Mouse (Mus musculus): ENCODE data around the gene Tdrd1. TPM values are rescaled to one million over a fixed set of nuclear protein-coding genes. Genes with fewer than 3 reads are reported as not detected.
"Not testable (repeated sequence)": the region's sequence is repeated elsewhere in the genome, so short reads cannot be mapped to it uniquely, and the experiment has no call there.

Tdrd1 gene
- total RNA-seq (2015; ENCODE audit: low replicate concordance) (not detected in 2 replicates), total RNA-seq (2017; ENCODE audit: low replicate concordance) (not detected in 2 replicates)

DNA sequence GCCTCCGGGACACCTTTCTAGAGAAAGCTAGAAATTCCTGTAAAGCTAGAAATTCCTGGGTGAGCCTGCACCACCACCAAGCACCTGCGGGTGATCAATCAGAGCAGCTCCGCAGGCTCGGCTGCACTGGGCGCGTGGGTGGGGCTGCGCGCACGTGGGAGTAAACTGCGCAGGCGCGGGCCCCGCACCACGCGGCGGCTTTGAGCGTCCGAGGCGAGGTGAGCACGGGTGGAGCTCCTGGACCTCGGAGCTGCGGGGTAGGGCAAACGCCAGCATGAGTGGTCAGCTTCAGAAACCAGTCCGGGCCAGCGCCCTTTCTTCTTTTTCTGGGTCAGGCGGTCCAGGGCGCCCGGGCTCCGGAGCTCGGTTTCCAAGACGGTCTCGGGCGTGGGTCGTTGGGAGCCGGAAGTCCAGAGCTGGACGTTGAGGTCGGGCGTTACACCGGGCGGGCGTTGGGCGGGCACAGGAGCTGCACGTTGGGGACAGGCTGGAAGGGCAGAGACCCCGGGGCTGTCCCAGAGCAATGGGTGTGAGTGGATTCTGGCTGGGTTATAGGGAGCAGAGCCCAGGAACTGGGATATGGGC, at the start of gene Tdrd1:
Gene Tdrd1 (plus strand): TSS at position 163 of the 585 bp plus-strand sequence.
- no peak for ATAC-seq (replicated peaks; ENCODE audit: low FRiP score, poor library complexity, severe bottlenecking)

DNA sequence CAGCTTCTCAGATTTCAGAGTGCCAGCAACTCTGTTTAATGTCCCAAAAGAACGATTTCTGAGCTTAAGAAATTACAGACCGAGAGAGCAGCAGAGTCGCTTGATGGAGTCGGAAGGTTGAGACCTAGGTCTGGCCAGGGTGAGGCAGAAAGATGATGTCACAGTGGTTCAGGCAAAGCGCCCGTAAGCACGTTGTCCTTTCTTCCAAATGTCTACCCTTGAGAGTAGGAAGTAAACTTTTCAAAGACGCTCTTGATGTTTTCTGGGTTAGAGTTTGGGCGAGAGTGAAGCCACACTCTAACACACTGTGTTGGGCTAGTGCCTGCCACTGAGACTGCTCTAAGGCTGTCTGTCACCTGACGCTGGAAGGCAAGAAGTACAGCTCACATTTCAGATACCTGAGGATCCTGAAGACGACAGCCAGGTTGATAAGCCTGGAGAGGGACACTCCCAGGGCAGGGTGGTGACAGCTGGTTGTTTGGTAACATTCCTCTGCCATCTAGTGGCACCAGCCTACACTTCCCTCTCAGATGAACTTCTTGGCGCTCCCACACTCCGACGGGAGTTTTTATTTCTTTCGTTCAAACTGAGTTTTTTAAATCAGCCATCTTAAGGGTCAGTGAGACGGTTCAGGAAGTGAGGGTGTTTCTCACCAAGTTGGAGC, 49.2 kb upstream of the Tdrd1 start:
- ATAC-seq (replicated peaks; ENCODE audit: low FRiP score, poor library complexity, severe bottlenecking) = no peak

DNA sequence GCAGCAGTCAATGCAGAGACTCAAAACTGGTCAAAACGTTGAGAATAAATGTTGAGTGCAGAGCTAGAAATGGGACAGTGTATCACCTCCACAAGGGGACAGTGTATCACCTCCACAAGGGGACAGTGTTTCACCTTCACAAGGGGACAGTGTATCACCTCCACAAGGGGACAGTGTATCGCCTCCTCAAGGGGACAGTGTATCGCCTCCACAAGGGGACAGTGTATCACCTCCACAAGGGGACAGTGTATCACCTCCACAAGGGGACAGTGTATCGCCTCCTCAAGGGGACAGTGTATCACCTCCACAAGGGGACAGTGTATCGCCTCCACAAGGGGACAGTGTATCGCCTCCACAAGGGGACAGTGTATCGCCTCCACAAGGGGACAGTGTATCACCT, 47.5 kb upstream of the Tdrd1 start:
- ATAC-seq (replicated peaks; ENCODE audit: low FRiP score, poor library complexity, severe bottlenecking) = not testable (repeated sequence)

DNA sequence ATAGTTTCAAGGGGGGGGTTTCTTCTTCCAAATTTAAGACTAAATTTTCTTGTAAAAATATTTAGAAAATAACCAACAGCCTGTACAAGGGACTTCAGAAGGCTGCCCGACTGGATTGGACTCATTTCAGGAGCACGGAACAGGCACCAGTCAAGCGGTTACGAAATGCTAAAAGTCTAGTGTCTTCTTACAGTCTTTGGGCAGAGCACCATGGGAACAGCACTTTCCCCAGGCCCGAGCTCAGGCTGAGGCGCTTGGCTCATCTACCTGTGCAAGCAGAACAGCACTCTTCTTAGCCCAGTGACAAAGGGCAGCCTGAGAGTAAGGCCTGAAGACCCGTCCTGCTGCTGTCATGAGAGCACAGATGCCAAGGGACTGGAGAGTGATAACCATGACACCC, 38.1 kb upstream of the Tdrd1 start:
- ATAC-seq (replicated peaks; ENCODE audit: low FRiP score, poor library complexity, severe bottlenecking) = no peak

DNA sequence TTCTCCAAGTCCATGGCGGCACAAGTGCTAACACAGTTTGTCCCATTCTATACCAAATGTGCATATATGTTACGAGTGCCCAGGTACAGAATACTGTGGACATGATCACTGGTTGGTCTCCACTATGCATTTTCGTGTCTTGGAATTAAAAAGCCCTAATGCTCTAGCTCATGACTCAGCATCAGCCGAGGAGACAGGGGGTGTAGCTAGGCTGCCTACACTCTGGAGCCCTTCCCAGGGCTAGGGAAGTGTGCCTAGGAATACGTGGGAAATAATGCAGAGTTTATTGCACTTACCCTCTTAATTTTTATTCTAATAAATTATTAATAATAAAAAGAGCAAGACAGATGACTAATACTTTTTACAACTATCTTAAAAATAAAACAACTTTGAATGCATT, 37.1 kb upstream of the Tdrd1 start:
- ATAC-seq (replicated peaks; ENCODE audit: low FRiP score, poor library complexity, severe bottlenecking) = no peak

DNA sequence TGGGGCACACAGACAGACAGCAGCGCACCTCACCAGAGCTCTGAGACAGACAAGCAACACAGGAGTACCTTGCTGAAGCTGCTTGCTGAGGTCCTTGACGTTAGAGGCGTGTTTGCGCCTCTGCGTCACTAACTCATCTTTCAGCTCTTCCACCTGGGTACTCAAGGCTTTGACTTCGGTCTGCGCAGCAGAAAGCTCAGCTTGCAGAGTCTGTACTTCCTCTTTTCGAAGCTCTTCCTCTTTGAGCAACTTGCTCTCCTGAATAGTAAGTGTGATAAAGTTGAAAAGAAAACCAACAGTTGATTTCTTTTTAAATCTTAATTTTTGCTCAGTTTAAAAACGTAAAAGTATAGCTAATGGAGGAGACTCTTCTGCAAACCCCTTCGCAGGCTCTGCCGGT, 28.6 kb upstream of the Tdrd1 start:
- no peak for ATAC-seq (replicated peaks; ENCODE audit: low FRiP score, poor library complexity, severe bottlenecking)

DNA sequence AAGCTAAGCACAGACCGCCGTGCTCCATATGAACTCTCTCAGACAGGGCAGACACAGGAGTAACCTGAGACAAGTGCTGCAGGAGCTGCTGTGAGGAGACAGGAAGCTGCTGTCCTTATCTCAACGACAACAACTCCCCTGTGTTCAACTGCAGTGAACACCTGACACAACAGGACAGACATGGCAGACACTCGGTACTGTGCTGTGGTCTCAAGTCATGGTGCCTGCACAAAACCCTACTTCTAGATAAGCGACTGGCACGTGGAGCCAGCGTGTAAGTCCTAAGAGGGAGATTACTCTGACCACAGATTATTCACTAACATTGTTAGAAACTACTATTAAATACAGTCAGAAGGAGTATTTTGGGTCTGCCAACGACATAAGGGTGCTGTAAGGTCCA, 25.8 kb upstream of the Tdrd1 start:
- no peak for ATAC-seq (replicated peaks; ENCODE audit: low FRiP score, poor library complexity, severe bottlenecking)

DNA sequence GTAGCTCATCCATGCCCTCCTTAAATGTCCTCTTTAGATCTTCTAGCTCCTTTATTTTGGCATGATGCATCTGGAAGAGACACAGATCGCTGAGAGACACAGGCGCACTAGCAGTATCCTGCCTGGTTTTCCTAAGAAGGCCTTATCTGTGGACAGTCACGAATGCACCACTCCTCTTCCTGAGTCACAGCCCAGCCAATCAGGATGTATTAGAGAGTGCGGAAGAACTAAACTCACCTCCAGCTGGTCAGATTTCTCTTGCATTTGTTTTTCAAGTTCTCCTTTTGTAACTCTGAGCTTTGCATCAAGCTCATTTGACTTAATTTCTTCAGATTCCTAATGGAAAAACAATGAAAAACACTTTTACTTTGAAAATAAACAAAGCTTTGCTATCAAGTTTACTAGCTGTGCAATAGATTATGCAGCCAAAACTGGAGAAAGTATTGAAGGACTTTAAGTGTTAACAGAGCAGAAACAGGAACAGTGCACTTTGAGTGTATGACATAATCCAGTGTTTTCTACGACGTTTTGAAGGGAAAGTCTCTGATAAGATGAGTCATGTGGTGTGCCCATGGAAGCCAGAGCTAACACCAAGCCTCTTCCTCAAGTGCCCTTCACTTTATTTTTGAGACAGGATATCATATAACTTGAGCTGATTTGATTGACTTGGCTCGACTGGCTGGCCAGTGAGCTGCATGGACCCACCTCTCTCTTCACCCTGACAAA, 24.9 kb upstream of the Tdrd1 start:
- ATAC-seq (replicated peaks; ENCODE audit: low FRiP score, poor library complexity, severe bottlenecking) = peak; percentile 27; the same call in 1 of the 2 replicates

DNA sequence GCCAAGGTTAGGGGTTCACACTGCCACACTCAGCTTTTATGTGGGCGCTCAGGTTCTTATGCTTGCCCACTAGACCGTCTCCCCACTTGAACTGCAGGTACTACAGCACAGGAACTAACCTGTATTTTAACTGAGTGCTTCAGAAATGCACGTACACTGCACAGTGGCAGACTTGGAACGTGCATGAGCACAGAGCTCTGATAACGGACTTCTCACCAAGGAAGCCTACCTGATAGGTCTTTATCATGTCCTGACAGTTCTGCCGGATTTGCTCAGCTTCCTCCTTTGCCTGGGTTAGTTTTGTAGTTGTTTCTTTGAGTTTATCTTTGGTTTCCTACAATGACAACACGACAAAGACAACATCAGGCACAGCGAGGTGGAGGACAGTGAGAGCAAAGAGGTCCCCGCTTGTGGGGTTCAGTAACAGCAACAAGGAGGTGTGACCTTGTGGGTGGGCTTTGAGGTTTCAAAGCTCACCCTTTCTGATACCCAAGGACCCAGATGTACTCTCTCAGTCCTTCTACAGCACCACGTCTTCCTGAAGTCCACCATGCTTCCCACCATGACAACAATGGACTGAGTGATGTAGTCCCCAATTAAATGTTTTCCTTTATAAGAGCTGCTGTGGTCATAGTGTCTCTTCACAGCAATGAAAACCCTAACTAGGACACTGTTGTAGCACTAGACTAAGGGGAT, 24.2 kb upstream of the Tdrd1 start:
- ATAC-seq (replicated peaks; ENCODE audit: low FRiP score, poor library complexity, severe bottlenecking) = peak; percentile 81

DNA sequence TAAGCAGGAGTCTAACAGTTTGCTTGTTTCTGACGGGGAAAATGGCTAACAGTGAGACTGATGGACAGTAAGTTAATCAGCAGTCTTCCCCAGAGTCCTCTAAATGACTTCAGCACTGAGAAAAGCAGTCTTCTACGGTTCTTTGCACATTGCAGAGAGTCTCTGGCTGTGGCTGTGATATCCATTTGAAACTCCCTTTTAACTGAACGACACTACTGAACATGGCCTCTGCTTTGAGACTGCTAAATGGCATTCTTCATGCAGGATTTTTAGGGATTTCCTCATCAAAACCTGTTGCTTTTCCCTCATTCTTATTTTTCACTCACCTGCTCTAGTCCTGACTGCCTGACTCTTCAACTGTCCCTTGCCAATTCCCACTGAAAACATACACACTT, 23.7 kb upstream of the Tdrd1 start:
- no peak for ATAC-seq (replicated peaks; ENCODE audit: low FRiP score, poor library complexity, severe bottlenecking)

DNA sequence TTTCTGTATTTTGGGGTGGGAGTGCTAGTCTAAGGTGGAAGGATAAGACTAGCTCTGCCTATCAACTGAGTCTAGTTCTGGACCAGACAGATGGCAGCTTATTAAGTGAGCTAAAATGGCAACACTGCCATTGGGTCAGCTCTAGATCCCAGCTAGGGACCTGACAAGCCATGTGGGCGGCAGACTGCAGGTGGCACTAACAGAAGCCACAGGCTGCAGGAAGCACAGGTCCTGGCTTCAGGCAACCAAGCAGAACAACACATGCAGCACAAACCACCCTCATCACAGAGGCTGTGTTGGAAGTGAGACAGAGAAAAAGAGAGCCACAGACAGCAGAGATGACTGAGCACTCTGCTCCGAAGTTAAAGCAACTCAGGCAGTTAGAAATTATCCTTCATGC, 20.6 kb upstream of the Tdrd1 start:
- ATAC-seq (replicated peaks; ENCODE audit: low FRiP score, poor library complexity, severe bottlenecking) = no peak

DNA sequence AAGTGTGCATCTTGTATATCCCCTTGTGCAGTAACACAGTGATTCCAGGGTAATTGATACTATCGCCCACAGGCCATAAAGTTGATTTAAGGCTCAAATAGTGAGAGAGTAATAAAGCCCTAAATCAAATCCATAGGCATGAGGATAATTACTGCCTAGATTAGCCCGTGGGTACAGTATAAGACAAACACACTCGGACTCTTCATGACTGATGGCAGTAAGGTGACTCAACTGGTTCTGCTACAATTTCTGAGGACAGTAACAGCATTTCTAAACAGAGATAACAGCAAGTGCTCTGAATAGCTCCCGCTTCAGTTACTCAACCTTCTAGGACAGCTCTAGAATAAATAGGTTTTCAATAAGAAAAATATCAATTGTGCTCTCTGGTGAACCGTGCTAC, 18.9 kb upstream of the Tdrd1 start:
- no peak for ATAC-seq (replicated peaks; ENCODE audit: low FRiP score, poor library complexity, severe bottlenecking)

DNA sequence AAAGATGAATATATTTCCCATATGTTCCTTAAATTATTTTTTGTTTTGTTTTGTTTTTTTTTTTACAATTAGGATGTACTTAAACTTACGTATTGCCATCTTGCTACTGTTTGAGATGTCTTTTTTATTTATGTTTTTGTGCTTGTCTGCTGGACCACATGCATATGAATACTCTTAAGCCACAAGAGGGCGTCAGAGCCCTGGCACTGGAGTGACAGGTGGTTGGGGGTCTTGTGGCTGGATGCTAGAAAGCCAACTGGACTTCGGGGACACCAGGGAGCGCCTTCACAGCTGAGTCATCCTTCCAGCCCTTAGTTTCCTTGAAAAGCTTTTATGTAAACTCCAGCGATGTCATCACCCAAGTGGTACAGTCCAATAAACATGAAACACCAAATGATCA, 17.2 kb upstream of the Tdrd1 start:
- ATAC-seq (replicated peaks; ENCODE audit: low FRiP score, poor library complexity, severe bottlenecking) = no peak

DNA sequence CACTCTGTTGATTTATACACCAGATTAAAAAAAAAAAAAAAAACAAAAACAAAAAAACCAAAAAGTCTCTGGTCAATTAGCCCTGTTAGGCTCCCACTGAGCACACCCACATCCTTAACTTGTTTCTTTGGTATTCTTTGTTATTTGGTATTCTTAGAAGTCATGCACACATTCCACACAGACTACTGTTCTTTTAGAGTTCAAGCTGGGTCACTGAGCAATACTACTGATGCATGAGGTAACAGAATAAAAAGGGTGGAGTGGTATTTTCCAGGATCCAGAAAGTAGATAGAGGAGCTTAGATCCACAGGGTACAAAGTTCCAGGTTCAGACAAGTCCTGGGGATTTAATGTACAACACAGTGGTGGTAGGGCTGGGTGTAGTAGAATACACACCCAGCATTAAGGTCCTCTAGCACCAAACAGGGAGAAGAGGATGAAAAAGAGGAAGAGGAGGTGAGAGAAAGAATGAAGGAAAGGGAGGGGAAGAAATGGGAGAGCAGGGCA, 15.3 kb upstream of the Tdrd1 start:
- ATAC-seq (replicated peaks; ENCODE audit: low FRiP score, poor library complexity, severe bottlenecking) = no peak

DNA sequence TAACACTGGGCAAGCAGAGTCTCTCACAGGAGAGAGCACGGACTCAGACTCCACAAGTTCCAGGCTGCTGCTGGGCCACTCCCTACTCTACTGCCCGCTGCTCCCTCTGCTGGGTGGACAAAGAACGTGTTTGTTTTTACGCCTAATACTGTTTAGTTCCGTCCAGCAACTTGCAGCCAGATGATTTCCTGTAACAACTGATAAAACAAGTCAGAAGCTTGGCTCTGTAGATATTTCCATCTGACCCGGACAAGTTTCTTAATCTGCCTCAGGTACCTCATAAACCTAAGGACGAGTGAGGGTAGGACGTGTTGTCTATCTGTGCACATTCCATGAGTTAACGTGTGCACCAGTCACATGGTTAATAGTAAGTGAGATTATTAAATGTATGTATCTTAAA, 14.4 kb upstream of the Tdrd1 start:
- peak; percentile 92 for ATAC-seq (replicated peaks; ENCODE audit: low FRiP score, poor library complexity, severe bottlenecking)

DNA sequence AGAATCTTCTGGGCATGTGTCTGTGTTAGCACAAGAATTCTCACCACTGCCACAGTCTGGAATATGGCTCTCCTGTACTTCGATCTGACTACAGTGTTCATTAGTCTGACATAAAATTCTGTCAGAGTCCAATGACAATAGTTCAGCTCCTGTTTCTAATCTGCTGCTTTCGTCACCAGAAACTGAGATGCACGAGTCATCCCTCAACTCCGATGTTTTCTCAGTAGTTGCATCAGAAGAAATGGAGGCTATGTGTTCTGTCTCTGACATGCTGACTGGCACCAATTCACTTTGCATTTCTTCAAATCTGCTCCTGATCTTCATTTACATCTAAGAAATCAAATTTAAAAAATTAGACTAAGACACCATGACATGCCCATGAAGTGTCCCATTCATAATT, 12.6 kb upstream of the Tdrd1 start:
- no peak for ATAC-seq (replicated peaks; ENCODE audit: low FRiP score, poor library complexity, severe bottlenecking)

DNA sequence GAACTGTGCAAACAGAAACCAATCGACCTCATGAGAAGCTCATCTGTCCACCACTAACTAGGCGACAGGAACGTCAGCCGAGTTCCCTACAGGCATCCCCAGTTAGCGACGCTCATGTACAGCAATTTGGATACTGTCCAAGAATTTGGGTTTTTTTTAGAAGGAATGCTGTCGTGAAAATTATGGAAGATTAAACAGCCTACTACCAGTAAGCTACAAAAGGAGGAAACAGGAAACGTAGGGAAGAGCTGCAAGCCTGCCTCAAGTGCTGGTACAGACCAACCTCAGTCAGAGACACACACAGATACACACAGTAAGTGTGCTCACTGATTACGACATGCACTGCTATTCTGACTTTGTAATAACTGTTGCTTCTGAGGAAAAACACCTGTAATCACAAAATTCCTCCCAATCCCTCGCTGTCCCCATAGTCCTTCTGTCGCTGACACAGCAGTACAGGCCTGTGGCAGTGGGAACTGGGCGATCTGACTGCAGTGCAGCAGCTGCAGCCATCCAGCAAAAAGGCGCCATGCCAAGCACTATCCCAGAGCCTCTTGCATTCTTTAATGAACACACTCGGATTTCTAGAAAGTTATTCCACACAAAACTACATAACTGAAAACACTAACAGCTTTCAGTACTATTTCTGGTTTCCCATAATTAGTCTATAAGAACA, 8.0 kb upstream of the Tdrd1 start:
- ATAC-seq (replicated peaks; ENCODE audit: low FRiP score, poor library complexity, severe bottlenecking) = no peak

DNA sequence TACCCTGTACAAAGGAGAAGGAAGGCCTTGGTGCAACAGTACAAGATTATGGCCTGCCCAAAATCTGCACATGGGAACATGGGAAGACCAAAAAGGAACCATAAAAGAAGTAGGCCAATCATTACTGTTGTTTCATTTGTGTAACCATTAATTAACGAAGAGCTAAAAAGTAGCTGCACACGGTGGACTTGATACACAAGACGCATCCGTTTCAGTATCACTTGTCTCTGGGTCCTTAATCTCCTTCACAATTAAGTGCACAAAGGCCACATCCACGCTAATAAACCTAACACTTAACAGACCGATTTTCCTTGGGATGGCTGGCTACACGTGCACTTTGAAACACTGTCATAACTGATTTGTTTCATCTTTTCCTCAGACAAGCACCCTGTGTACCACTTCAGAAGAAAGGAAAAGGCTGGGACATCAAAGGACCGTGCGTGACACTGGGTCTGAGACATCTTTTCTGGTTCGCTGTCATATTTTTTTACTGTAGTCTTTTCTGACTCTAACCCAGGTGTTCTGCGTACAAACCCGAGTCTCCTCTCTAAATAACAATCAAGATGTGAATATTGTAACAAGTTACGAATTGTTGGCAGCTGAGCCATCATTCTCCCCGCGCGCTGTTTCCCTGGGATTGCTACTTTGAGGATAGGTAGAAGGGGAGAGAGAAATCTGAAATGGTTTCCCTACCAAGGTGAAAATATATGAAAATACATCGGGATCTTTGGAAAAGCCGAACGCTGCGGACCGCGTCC, 4.8 kb upstream of the Tdrd1 start:
- no peak for ATAC-seq (replicated peaks; ENCODE audit: low FRiP score, poor library complexity, severe bottlenecking)

DNA sequence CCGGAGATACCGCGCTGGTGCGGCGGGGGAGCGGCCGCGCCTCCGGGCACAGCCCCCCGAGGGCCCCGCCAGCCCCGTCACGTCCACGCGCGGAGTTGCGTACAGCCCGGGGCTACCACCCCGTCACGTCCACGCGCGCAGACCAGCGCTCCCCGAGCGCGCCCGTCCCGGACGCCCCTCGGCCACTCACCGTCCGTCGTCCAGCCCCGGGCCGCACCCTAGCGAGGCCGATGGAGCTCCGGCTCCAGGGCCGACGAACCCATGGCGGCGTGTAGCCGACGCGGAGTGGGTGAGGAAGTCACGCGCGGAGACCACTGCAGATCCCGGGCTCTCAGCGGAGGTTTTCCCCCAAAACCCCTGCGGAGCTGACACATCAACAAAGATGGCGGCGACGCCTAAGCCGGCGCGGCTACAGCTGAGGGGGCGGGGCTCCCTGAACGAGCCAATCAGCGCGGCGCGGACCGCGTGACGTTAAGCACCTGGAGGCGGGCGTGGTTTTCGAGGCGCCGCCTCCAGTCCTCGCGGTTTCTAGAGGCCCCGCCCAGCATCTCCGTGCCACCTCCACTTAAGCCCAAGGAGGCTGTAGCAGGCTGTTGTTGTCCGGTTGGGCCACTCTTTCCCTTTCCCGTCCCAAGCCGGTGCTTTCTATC, 4.1 kb upstream of the Tdrd1 start, which contains the start of gene Ccdc186:
Gene Ccdc186 (minus strand): TSS at position 393 of the 650 bp plus-strand sequence.
- ATAC-seq (replicated peaks; ENCODE audit: low FRiP score, poor library complexity, severe bottlenecking) = peak; percentile 98

Measured in erythroblast, adult 5-6 weeks (primary cell).